28 mouse cellular contexts compared by ENCODE assay signal in the genomic region with DNA sequence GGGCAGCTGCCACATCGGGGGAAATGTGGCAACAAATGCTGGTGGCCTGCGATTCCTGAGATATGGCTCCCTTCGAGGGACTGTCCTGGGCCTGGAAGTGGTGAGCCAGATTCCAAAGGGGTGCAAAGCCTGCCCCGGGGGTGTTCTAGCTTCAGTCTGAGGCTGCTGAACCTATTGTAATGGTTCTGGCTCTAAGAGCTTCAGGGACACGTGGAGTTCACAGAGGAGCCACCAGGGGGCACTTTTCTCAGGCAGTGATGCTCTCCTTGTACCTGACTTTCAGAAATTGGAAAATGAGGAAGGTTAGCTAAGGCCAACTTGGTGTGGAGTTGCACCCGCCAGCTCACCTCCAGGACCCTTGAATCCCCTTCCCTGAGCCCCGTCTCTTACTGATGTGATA. TPM values are rescaled to one million over a fixed set of nuclear protein-coding genes. Genes with fewer than 3 reads are reported as not detected.
A peak's percentile ranks its signal among the peaks of the same experiment; 100 is the strongest.
DNase-seq lines count a peak whose midpoint lies in the region; ATAC-seq and TF ChIP-seq lines count a peak whose summit lies in the region.
"Not testable (repeated sequence)": the region's sequence is repeated elsewhere in the genome, so short reads cannot be mapped to it uniquely, and the experiment has no call there.
"Had no signal": no experiment of that assay in that cellular context is flagged by ENCODE, and none has a peak within 500 bp of the region (broad histone marks: within the 10 kb centered on the region; RNA-seq: fewer than 3 reads in every experiment).

No protein-coding gene starts in this region.

- H3K9me3 ChIP-seq in forebrain, embryonic 12.5 days; intestine, embryonic 15.5 days; liver, postnatal 0 days (ENCODE audit: low read length): not testable (repeated sequence)

- not testable (repeated sequence) for DNase-seq in liver, postnatal 0 days

- not testable (repeated sequence) for H3K4me1 ChIP-seq in forebrain, embryonic 12.5 days; intestine, embryonic 15.5 days (replicated peaks); liver, postnatal 0 days (ENCODE audit: insufficient read depth)

- not testable (repeated sequence) for TF ChIP-seq CTCF in liver, postnatal 0 days (IDR thresholded peaks at IDR 0.05; ENCODE audit: low read depth)

- no CpG with 5 or more reads among the region's 7 CpGs for WGBS in forebrain, embryonic 12.5 days
- WGBS in intestine, embryonic 15.5 days: no CpG with 5 or more reads among the region's 7 CpGs
- no CpG with 5 or more reads among the region's 7 CpGs for WGBS in liver, postnatal 0 days (ENCODE audit: insufficient replicate concordance)

- not testable (repeated sequence) for H3K27me3 ChIP-seq in forebrain, embryonic 12.5 days; intestine, embryonic 15.5 days (replicated peaks); liver, postnatal 0 days (ENCODE audit: insufficient read depth, low read length)

- peak; percentile 62; the same call in 1 of the 2 replicates for ATAC-seq in cerebellum, adult (ENCODE audit: insufficient number of reproducible peaks, low FRiP score, low TSS enrichment)
- 0 out of 2 replicates have a peak, but pooled peaks have one; percentile 39 for ATAC-seq in forebrain, embryonic 12.5 days (ENCODE audit: low FRiP score)
- peak; percentile 71 for ATAC-seq in granulocyte monocyte progenitor cell, adult 5-6 weeks (replicated peaks; ENCODE audit: poor library complexity, severe bottlenecking)
- 0 out of 2 replicates have a peak, but pooled peaks have one; percentile 41 for ATAC-seq in intestine, embryonic 15.5 days
- ATAC-seq in liver, postnatal 0 days: peak; percentile 41; the same call in 1 of the 2 replicates
- ATAC-seq in monocyte, adult 5-6 weeks (replicated peaks; ENCODE audit: insufficient number of reproducible peaks, low FRiP score, low TSS enrichment, poor library complexity, severe bottlenecking): peak; percentile 65

- H3K4me2 ChIP-seq in forebrain, embryonic 12.5 days; intestine, embryonic 15.5 days (replicated peaks); liver, postnatal 0 days (ENCODE audit: low read depth, low read length): not testable (repeated sequence)

- not testable (repeated sequence) for TF ChIP-seq EP300 in liver, postnatal 0 days (IDR thresholded peaks at IDR 0.05; ENCODE audit: low read depth)

- not testable (repeated sequence) for H3K36me3 ChIP-seq in forebrain, embryonic 12.5 days (replicated peaks); intestine, embryonic 15.5 days; liver, postnatal 0 days (replicated peaks; ENCODE audit: insufficient read depth, low read length)

- H3K27ac ChIP-seq in forebrain, embryonic 12.5 days; intestine, embryonic 15.5 days; liver, postnatal 0 days (ENCODE audit: low read depth): not testable (repeated sequence)

- not testable (repeated sequence) for H3K4me3 ChIP-seq in forebrain, embryonic 12.5 days (replicated peaks); intestine, embryonic 15.5 days (replicated peaks); liver, postnatal 0 days (ENCODE audit: low read depth, low read length)

- not testable (repeated sequence) for H3K9ac ChIP-seq in forebrain, embryonic 12.5 days; intestine, embryonic 15.5 days; liver, postnatal 0 days (replicated peaks)

RNA-seq across cellular contexts. Expression of a gene that starts 12.0 kb away (rescaled TPM):
- polyA plus RNA-seq in forebrain, embryonic 12.5 days (2016; fragmentation: Nextera tagmentation; extraction: Ambion mirVana): not detected in 2 replicates
- total RNA-seq in granulocyte monocyte progenitor cell, adult 5-6 weeks (2014; fragmentation: Nextera tagmentation): not detected in 2 replicates
- not detected in 2 replicates for total RNA-seq in granulocyte monocyte progenitor cell, adult 5-6 weeks (2017)
- 0.03 and 0.04 TPM in 2 replicates for polyA plus RNA-seq in intestine, embryonic 15.5 days (2015; fragmentation: Nextera tagmentation; extraction: Ambion mirVana)
- polyA plus RNA-seq in liver, postnatal 0 days (2015; fragmentation: Nextera tagmentation; extraction: Ambion mirVana): not detected in 2 replicates
- total RNA-seq in monocyte, adult 5-6 weeks (2017): not detected in 3 replicates
- total RNA-seq: CH12.LX had no signal
- polyA plus RNA-seq: embryonic facial prominence, embryonic 13.5 days; erythroblast, embryonic 14.5 days; forebrain, embryonic 16.5 days; hindbrain, embryonic 13.5 days; kidney, adult 2 months; limb, embryonic 14.5 days; liver, embryonic 12.5 days; lung, postnatal 0 days; midbrain, embryonic 10.5 days; midbrain, embryonic 16.5 days; myocyte; neural tube, embryonic 12.5 days; stomach, embryonic 14.5 days had no signal

RNA-seq across cellular contexts. Expression of a gene that starts 42.0 kb away (rescaled TPM):
- polyA plus RNA-seq in forebrain, embryonic 12.5 days (2016; fragmentation: Nextera tagmentation; extraction: Ambion mirVana): not detected in 2 replicates
- not detected in 2 replicates for total RNA-seq in granulocyte monocyte progenitor cell, adult 5-6 weeks (2014; fragmentation: Nextera tagmentation)
- not detected in 2 replicates for total RNA-seq in granulocyte monocyte progenitor cell, adult 5-6 weeks (2017)
- polyA plus RNA-seq in intestine, embryonic 15.5 days (2015; fragmentation: Nextera tagmentation; extraction: Ambion mirVana): not detected in 2 replicates
- polyA plus RNA-seq in liver, postnatal 0 days (2015; fragmentation: Nextera tagmentation; extraction: Ambion mirVana): not detected in 2 replicates
- total RNA-seq in monocyte, adult 5-6 weeks (2017): not detected in 3 replicates
- total RNA-seq: adrenal gland, postnatal 14 days; CH12.LX; ES-E14; gastrocnemius, postnatal 10 days; heart, postnatal 14 days had no signal
- polyA plus RNA-seq: embryonic facial prominence, embryonic 13.5 days; erythroblast, embryonic 14.5 days; forebrain, embryonic 16.5 days; gonadal fat pad, adult 2 months; heart, embryonic 14.5 days; hindbrain, embryonic 13.5 days; kidney, adult 2 months; large intestine, adult 2 months; limb, embryonic 14.5 days; liver, embryonic 12.5 days; lung, postnatal 0 days; midbrain, embryonic 10.5 days; midbrain, embryonic 16.5 days; myocyte; neural tube, embryonic 12.5 days; small intestine, adult 2 months; stomach, embryonic 14.5 days had no signal
